Mouse (Mus musculus) B cell, adult (primary cell): ENCODE data around the gene B230118H07Rik. TPM values are rescaled to one million over a fixed set of nuclear protein-coding genes. Genes with fewer than 3 reads are reported as not detected.

ENCODE experiments used
- total RNA-seq: library from RNA; stranded (reverse); gene quantifications from 4 replicates; pipeline ENCODE4 v1.2.4, GENCODE M21; 2023; ENCODE audit not compliant: inconsistent age

Gene B230118H07Rik
- 1.2 to 3.0 TPM in 2 of 4 replicates, not detected in the others for total RNA-seq

DNA sequence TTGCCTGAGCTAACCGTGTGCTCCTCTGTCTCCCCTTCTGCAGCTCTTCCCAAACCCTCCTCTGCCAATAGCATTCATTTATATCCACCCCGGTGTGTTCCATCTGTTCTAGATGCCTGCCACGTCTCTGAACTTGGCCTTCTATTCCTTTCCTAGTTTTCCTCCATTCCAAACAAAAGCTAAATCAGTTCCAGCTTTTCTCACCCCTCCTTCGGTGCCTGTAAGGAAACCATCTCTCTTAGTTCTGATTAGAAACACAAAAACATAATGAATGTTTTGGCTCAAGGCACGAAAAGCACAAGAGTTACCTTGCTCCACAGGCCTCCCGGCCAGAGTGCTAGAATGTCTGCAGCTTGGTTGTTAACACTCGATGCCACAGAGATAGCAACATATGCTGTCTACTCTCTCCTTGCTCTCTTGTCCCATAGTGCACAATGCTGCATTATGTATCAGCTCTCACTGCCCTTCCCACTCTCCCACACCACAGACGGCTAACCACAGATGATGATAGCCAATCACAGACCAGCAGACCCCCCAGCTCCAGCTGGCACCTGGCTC lies at the start of gene B230118H07Rik, which contains the start of gene Rag1:
Gene B230118H07Rik (minus strand): TSS at position 419 of the 558 bp plus-strand sequence.
Gene Rag1 (minus strand): TSS at position 388 of the 558 bp plus-strand sequence.

DNA sequence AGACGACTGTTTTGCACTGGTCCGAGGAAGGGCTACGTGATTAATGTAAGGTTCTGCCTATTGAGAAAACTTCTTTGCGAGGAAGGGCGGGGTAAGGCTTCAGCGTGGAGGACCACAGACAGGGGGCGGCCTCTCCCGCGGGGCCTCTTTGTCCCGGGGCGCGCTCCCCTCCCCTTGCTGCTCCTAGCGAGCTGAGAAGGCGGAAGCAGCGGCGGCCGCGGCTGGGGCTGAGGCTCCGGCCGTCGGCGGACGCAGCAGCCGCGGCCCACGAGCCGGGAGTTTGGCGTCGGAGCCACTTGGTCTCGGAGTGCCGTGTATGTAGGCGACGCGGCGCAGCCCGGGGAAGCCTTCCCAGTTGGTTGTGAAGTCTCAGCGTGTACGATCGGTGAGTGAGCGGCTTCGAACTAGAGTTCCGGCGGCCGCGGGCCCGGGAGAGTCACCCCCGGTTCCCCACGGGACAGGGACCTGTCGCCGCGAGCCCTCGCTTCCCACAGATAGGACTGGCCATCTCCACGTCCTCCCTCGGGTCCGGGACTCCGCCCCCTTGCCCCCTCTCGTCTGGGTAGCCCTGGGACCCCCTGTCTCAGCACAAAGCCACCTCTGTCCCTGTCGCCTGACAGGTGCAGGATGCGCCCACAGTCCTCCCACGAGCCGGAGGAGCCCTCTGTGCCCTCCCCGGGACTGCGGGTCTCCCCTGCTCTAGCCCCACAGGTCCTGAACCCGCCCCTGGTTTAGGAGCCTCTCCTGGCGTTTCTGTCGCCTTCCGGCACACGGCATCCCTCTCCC lies 29.1 kb upstream of the B230118H07Rik start, which contains the start of gene Traf6:
Gene Traf6 (plus strand): TSS at position 194 of the 786 bp plus-strand sequence.

DNA sequence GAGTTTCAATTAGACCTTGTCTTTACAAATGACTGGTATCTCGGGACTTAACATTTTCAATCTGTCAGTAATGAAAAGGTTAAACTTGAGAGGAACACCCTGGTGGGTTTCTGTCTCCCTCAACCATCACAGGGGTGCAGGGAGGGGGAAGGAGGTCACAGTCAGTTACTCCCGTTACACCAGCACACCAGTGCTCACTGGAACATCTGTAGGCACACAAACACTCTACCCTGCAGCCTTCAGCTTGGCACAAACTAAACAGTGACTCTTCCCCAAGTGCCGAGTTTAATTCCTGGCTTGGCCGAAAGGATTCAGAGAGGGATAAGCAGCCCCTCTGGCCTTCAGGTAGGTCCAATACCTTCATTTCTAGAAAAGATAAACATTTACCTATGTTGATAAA lies 24.8 kb downstream of the B230118H07Rik start, which contains the start of gene Rag2:
Gene Rag2 (plus strand): TSS at position 193 of the 400 bp plus-strand sequence.

Other genes with a start within 250 kb of the B230118H07Rik start
- 0.29 TPM in 1 of 4 replicates, not detected in the others for gene Rag2, start 24.8 kb downstream of the B230118H07Rik start, total RNA-seq
- 0.60 to 2.5 TPM (median 1.3 TPM) in 4 replicates for gene Rag1, start within 50 bp of the B230118H07Rik start, total RNA-seq
- 53.9 to 58.6 TPM (median 56.5 TPM) in 4 replicates for gene Traf6, start 28.9 kb upstream of the B230118H07Rik start, total RNA-seq
- gene Prr5l, start 233.5 kb upstream of the B230118H07Rik start, total RNA-seq: 0.32 to 1.3 TPM (median 0.90 TPM) in 3 of 4 replicates, not detected in the other
- 16.7 to 22.9 TPM (median 19.9 TPM) in 4 replicates for gene Commd9, start 236.7 kb upstream of the B230118H07Rik start, total RNA-seq